Mouse (Mus musculus): ENCODE results near the gene Atp5g1. TPM values are rescaled to one million over a fixed set of nuclear protein-coding genes. Genes with fewer than 3 reads are reported as not detected.

The Atp5g1 gene
- polyA plus RNA-seq, 1 experiment from 2014 or later: 634 TPM

GRCm38 (mm10) chr11:96065215-96065911, 10.1 kb downstream of the Atp5g1 start, which contains the start of gene Ube2z:
TSS of gene Ube2z (minus strand) at chr11:96065388.
- Histone ChIP-seq H3K4me3 (peak within 1 kb of the TSS; percentile 98), H3K36me3 (replicated peaks) (peaks cover 44% of the 10 kb centered on the region), H3K27me3 (replicated peaks; ENCODE audit: low read depth, poor library complexity, severe bottlenecking) (no peaks in the 10 kb centered on the region), H3K9me3 (no peaks in the 10 kb centered on the region), H3K27ac (replicated peaks) (peak within 1 kb of the TSS; percentile 96), H3K4me1 (peaks cover 28% of the 10 kb centered on the region)
- DNase-seq (ENCODE audit: low spot score): peak; percentile 98
- 5% methylated on average over 50 of the region's 50 CpGs for WGBS

- Histone ChIP-seq H3K4me3 (peak overlapping the region; percentile 98), H3K9me3 (no peaks in the 10 kb centered on the region), H3K27me3 (replicated peaks; ENCODE audit: low read depth, poor library complexity, severe bottlenecking) (no peaks in the 10 kb centered on the region), H3K4me1 (peaks cover 28% of the 10 kb centered on the region), H3K27ac (replicated peaks) (peak overlapping the region; percentile 96), H3K36me3 (replicated peaks) (peaks cover 44% of the 10 kb centered on the region)
- peak; percentile 78 for DNase-seq (ENCODE audit: low spot score)
- WGBS: under 1% methylated on average over 64 of the region's 64 CpGs
Observed at GRCm38 (mm10) chr11:96064521-96065214, 10.8 kb downstream of the Atp5g1 start.

GRCm38 (mm10) chr11:96058309-96058708, 17.2 kb downstream of the Atp5g1 start:
- Histone ChIP-seq H3K36me3 (replicated peaks) (peaks cover 100% of the 10 kb centered on the region), H3K27me3 (replicated peaks; ENCODE audit: low read depth, poor library complexity, severe bottlenecking) (no peaks in the 10 kb centered on the region), H3K9me3 (no peaks in the 10 kb centered on the region), H3K4me1 (peaks cover 6% of the 10 kb centered on the region), H3K27ac (replicated peaks) (no peak overlapping the region), H3K4me3 (no peak overlapping the region)
- WGBS: 91% methylated on average over 4 of the region's 4 CpGs
- no peak for DNase-seq (ENCODE audit: low spot score)

- Histone ChIP-seq H3K27ac (replicated peaks) (no peak overlapping the region), H3K4me1 (no peaks in the 10 kb centered on the region), H3K27me3 (replicated peaks; ENCODE audit: low read depth, poor library complexity, severe bottlenecking) (no peaks in the 10 kb centered on the region), H3K9me3 (no peaks in the 10 kb centered on the region), H3K36me3 (replicated peaks) (peaks cover 98% of the 10 kb centered on the region), H3K4me3 (no peak overlapping the region)
- WGBS: 96% methylated on average over 3 of the region's 3 CpGs
- DNase-seq (ENCODE audit: low spot score): no peak
Observed at GRCm38 (mm10) chr11:96050854-96051253, 24.6 kb downstream of the Atp5g1 start.

- Histone ChIP-seq H3K27ac (replicated peaks) (no peak overlapping the region), H3K27me3 (replicated peaks; ENCODE audit: low read depth, poor library complexity, severe bottlenecking) (no peaks in the 10 kb centered on the region), H3K4me1 (no peaks in the 10 kb centered on the region), H3K36me3 (replicated peaks) (peaks cover 94% of the 10 kb centered on the region), H3K9me3 (no peaks in the 10 kb centered on the region), H3K4me3 (no peak overlapping the region)
- no peak for DNase-seq (ENCODE audit: low spot score)
- WGBS: 80% methylated on average over 4 of the region's 4 CpGs
Observed at GRCm38 (mm10) chr11:96049939-96050338, 25.5 kb downstream of the Atp5g1 start.

GRCm38 (mm10) chr11:96047469-96048373, 27.7 kb downstream of the Atp5g1 start:
- WGBS: 88% methylated on average over 4 of the region's 4 CpGs
- no peaks in the 10 kb centered on the region for H3K4me1 ChIP-seq
- H3K4me3 ChIP-seq: no peak overlapping the region
- H3K27me3 ChIP-seq (replicated peaks; ENCODE audit: low read depth, poor library complexity, severe bottlenecking): no peaks in the 10 kb centered on the region
- no peak for DNase-seq (ENCODE audit: low spot score)
- no peak overlapping the region for H3K27ac ChIP-seq (replicated peaks)
- H3K36me3 ChIP-seq (replicated peaks): peaks cover 92% of the 10 kb centered on the region
- no peaks in the 10 kb centered on the region for H3K9me3 ChIP-seq

GRCm38 (mm10) chr11:96046793-96047192, 28.7 kb downstream of the Atp5g1 start:
- H3K27ac ChIP-seq (replicated peaks): no peak overlapping the region
- no peaks in the 10 kb centered on the region for H3K9me3 ChIP-seq
- 82% methylated on average over 2 of the region's 2 CpGs for WGBS
- H3K36me3 ChIP-seq (replicated peaks): peaks cover 92% of the 10 kb centered on the region
- DNase-seq (ENCODE audit: low spot score): no peak
- H3K4me3 ChIP-seq: no peak overlapping the region
- no peaks in the 10 kb centered on the region for H3K4me1 ChIP-seq
- no peaks in the 10 kb centered on the region for H3K27me3 ChIP-seq (replicated peaks; ENCODE audit: low read depth, poor library complexity, severe bottlenecking)

- Histone ChIP-seq H3K27ac (replicated peaks) (no peak overlapping the region), H3K4me3 (no peak overlapping the region), H3K9me3 (no peaks in the 10 kb centered on the region), H3K27me3 (replicated peaks; ENCODE audit: low read depth, poor library complexity, severe bottlenecking) (no peaks in the 10 kb centered on the region), H3K36me3 (replicated peaks) (peaks cover 89% of the 10 kb centered on the region), H3K4me1 (no peaks in the 10 kb centered on the region)
- DNase-seq (ENCODE audit: low spot score): no peak
- 82% methylated on average over 8 of the region's 8 CpGs for WGBS
Observed at GRCm38 (mm10) chr11:96046028-96046427, 29.4 kb downstream of the Atp5g1 start.

- Histone ChIP-seq H3K27ac (replicated peaks) (no peak overlapping the region), H3K4me1 (no peaks in the 10 kb centered on the region), H3K36me3 (replicated peaks) (peaks cover 83% of the 10 kb centered on the region), H3K4me3 (no peak overlapping the region), H3K9me3 (no peaks in the 10 kb centered on the region), H3K27me3 (replicated peaks; ENCODE audit: low read depth, poor library complexity, severe bottlenecking) (no peaks in the 10 kb centered on the region)
- no peak for DNase-seq (ENCODE audit: low spot score)
- WGBS: 88% methylated on average over 11 of the region's 11 CpGs
Observed at GRCm38 (mm10) chr11:96044803-96045567, 30.5 kb downstream of the Atp5g1 start.

GRCm38 (mm10) chr11:96038560-96038959, 36.9 kb downstream of the Atp5g1 start:
- no peak for DNase-seq (ENCODE audit: low spot score)
- 94% methylated on average over 1 of the region's 1 CpGs for WGBS
- peaks cover 46% of the 10 kb centered on the region for H3K36me3 ChIP-seq (replicated peaks)
- no peaks in the 10 kb centered on the region for H3K9me3 ChIP-seq
- H3K27me3 ChIP-seq (replicated peaks; ENCODE audit: low read depth, poor library complexity, severe bottlenecking): no peaks in the 10 kb centered on the region
- H3K4me1 ChIP-seq: peaks cover 14% of the 10 kb centered on the region
- H3K4me3 ChIP-seq: no peak overlapping the region
- H3K27ac ChIP-seq (replicated peaks): no peak overlapping the region

GRCm38 (mm10) chr11:96037499-96037898, 38.0 kb downstream of the Atp5g1 start:
- no peak for DNase-seq (ENCODE audit: low spot score)
- no peak overlapping the region for H3K27ac ChIP-seq (replicated peaks)
- H3K9me3 ChIP-seq: no peaks in the 10 kb centered on the region
- 91% methylated on average over 5 of the region's 5 CpGs for WGBS
- peaks cover 14% of the 10 kb centered on the region for H3K4me1 ChIP-seq
- H3K4me3 ChIP-seq: no peak overlapping the region
- H3K36me3 ChIP-seq (replicated peaks): peaks cover 36% of the 10 kb centered on the region
- no peaks in the 10 kb centered on the region for H3K27me3 ChIP-seq (replicated peaks; ENCODE audit: low read depth, poor library complexity, severe bottlenecking)

- H3K9me3 ChIP-seq: no peaks in the 10 kb centered on the region
- no peaks in the 10 kb centered on the region; the same call in 1 of the 2 replicates for H3K27me3 ChIP-seq (replicated peaks; ENCODE audit: low read depth, poor library complexity, severe bottlenecking)
- WGBS: 10% methylated on average over 6 of the region's 6 CpGs
- H3K36me3 ChIP-seq (replicated peaks): peaks cover 20% of the 10 kb centered on the region
- no peak for DNase-seq (ENCODE audit: low spot score)
- H3K27ac ChIP-seq (replicated peaks): peak overlapping the region; percentile 82
- H3K4me1 ChIP-seq: peaks cover 14% of the 10 kb centered on the region
- peak overlapping the region; percentile 92 for H3K4me3 ChIP-seq
Observed at GRCm38 (mm10) chr11:96035133-96035532, 40.3 kb downstream of the Atp5g1 start.

All from embryonic facial prominence, embryonic 10.5 days (tissue).